Mouse (Mus musculus): ENCODE measurements around the gene Mov10. TPM values are rescaled to one million over a fixed set of nuclear protein-coding genes. Genes with fewer than 3 reads are reported as not detected.

Gene Mov10
- polyA plus RNA-seq, 2 experiments, result 8.3 to 16.3 TPM

DNA sequence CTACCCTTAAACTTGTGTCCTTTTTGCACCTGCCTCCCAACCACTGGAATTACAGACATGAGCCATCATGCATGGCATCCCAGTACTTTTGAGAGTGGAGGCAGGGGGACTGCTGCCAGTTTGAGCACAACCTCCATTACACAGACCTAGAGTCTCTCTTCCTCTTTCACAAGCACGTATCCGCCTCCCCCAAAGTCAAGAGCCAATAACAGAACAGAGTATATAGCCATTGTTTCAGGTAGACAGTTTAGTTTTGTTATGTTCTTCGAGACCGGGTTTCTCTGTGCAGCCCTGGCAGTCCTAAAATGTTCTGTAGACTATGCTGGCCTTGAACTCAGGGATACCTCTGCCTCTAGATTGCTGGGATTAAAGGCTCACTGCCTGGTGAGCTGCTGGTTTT, 6.1 kb downstream of the Mov10 start:
- no peaks in the 10 kb centered on the region for H3K9me3 ChIP-seq (ENCODE audit: control insufficient read depth, low read length)
- H3K27me3 ChIP-seq (ENCODE audit: control insufficient read depth, insufficient read depth, low read length), result no peaks in the 10 kb centered on the region
- H3K4me2 ChIP-seq (ENCODE audit: low read depth), result no peak overlapping the region
- H3K27ac ChIP-seq, result no peak overlapping the region
- no peaks in the 10 kb centered on the region for H3K36me3 ChIP-seq (replicated peaks; ENCODE audit: control insufficient read depth, insufficient read depth, low read depth)
- WGBS (ENCODE audit: insufficient replicate concordance), result 75% methylated on average over 4 of the region's 4 CpGs
- no peak overlapping the region for H3K9ac ChIP-seq (replicated peaks)
- TF ChIP-seq CTCF (IDR thresholded peaks at IDR 0.05; ENCODE audit: low read depth) (no peak), EP300 (IDR thresholded peaks at IDR 0.05; ENCODE audit: low read depth) (no peak)
- no peak for ATAC-seq (ENCODE audit: insufficient read depth)
- no peak for DNase-seq (ENCODE audit: low read depth in 3 of 3, low spot score in 3 of 3)
- H3K4me1 ChIP-seq (replicated peaks; ENCODE audit: control insufficient read depth in 2 of 2, insufficient read depth in 2 of 2, low read length in 1 of 2), result peaks cover 0 to 2% of the 10 kb centered on the region in 2 experiments; a peak in 2 of 4 replicates
- no peak overlapping the region for H3K4me3 ChIP-seq (ENCODE audit: insufficient read depth in 1 of 2, low read depth in 2 of 2, low read length in 2 of 2)

DNA sequence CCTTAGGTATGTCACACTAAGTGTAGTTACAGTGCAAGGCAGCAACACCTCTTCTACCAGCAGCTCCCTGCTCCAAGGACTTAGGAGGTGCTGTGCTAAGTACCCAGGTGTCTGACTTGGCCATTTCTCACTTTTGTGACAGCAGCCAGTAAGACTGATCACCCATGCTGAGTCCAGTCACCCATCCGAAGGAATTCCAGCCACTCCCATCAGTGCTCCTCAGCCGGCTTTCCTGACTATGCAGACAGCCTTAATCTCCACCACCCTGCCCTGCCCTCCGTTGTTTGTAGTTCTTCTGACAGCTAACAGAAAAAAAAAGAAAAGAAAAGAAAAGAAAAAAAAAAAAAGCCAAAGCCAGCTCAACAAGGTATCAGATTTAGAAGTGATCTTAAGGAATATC, 6.6 kb downstream of the Mov10 start:
- no peaks in the 10 kb centered on the region for H3K9me3 ChIP-seq (ENCODE audit: control insufficient read depth, low read length)
- ATAC-seq (ENCODE audit: insufficient read depth) (no peak), DNase-seq (ENCODE audit: low read depth in 3 of 3, low spot score in 3 of 3) (no peak)
- no peak overlapping the region for H3K4me3 ChIP-seq (ENCODE audit: insufficient read depth in 1 of 2, low read depth in 2 of 2, low read length in 2 of 2)
- H3K4me2 ChIP-seq (ENCODE audit: low read depth), result no peak overlapping the region
- H3K27ac ChIP-seq, result no peak overlapping the region
- no peaks in the 10 kb centered on the region; a peak in 2 of 4 replicates for H3K4me1 ChIP-seq (replicated peaks; ENCODE audit: control insufficient read depth in 2 of 2, insufficient read depth in 2 of 2, low read length in 1 of 2)
- no peaks in the 10 kb centered on the region for H3K36me3 ChIP-seq (replicated peaks; ENCODE audit: control insufficient read depth, insufficient read depth, low read depth)
- no peak overlapping the region for H3K9ac ChIP-seq (replicated peaks)
- no peaks in the 10 kb centered on the region for H3K27me3 ChIP-seq (ENCODE audit: control insufficient read depth, insufficient read depth, low read length)
- TF ChIP-seq EP300 (IDR thresholded peaks at IDR 0.05; ENCODE audit: low read depth) (no peak), CTCF (IDR thresholded peaks at IDR 0.05; ENCODE audit: low read depth) (no peak)
- 60% methylated on average over 3 of the region's 3 CpGs for WGBS (ENCODE audit: insufficient replicate concordance)

DNA sequence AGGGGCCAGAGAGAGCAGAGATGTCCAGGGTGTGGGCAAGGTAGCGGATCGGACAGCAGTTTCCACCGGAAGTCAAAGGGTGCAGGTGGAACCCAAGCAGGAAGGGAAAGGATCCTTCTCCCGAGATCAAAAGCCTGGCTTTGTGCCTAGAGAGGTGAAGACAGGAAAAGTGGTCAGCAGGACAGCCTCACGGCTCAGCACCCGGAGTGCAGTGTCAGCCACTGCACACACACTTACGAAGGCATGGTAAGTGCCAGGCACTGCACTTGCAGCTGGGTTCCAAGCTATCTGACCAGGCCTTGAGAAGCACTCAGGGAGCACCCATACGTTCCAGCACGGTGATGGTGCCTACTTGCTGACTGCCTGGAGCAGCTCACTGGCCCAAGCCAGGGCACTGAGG, 12.8 kb downstream of the Mov10 start:
- Histone ChIP-seq H3K9me3 (ENCODE audit: control insufficient read depth, low read length) (no peaks in the 10 kb centered on the region), H3K36me3 (replicated peaks; ENCODE audit: control insufficient read depth, insufficient read depth, low read depth) (no peaks in the 10 kb centered on the region), H3K4me2 (ENCODE audit: low read depth) (no peak overlapping the region), H3K9ac (replicated peaks) (no peak overlapping the region), H3K4me1 (replicated peaks; ENCODE audit: control insufficient read depth in 2 of 2, insufficient read depth in 2 of 2, low read length in 1 of 2) (no peaks in the 10 kb centered on the region), H3K4me3 (ENCODE audit: insufficient read depth in 1 of 2, low read depth in 2 of 2, low read length in 2 of 2) (no peak overlapping the region), H3K27me3 (ENCODE audit: control insufficient read depth, insufficient read depth, low read length) (no peaks in the 10 kb centered on the region), H3K27ac (no peak overlapping the region)
- no peak for TF ChIP-seq EP300 (IDR thresholded peaks at IDR 0.05; ENCODE audit: low read depth)
- TF ChIP-seq CTCF (IDR thresholded peaks at IDR 0.05; ENCODE audit: low read depth), result no peak
- ATAC-seq (ENCODE audit: insufficient read depth) (no peak; the same call in 1 of the 2 replicates), DNase-seq (ENCODE audit: low read depth in 3 of 3, low spot score in 3 of 3) (no peak)
- WGBS (ENCODE audit: insufficient replicate concordance), result 73% methylated on average over 9 of the region's 9 CpGs

DNA sequence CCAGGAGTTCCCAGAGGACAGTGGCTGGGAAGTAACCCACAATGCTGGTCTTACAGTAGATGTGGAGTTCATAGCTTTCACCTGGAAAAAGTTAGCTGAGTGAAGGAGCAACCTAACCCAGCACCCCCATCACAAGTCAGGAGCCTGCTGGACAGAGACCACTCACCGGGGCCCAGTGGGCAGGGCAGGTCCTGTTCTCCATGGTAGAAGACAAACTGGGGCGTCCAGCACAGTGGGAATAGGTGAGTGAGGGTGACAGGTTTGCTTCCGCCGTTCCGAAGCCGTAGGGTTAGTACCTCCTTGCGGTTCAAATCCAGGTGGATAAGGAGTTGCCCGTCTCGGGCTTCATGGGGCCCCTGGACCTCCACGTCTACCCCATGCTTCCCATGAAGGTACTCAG, 14.1 kb downstream of the Mov10 start:
- ATAC-seq (ENCODE audit: insufficient read depth) (no peak), DNase-seq (ENCODE audit: low read depth in 3 of 3, low spot score in 3 of 3) (no peak)
- 84% methylated on average over 10 of the region's 10 CpGs for WGBS (ENCODE audit: insufficient replicate concordance)
- Histone ChIP-seq H3K4me1 (replicated peaks; ENCODE audit: control insufficient read depth in 2 of 2, insufficient read depth in 2 of 2, low read length in 1 of 2) (no peaks in the 10 kb centered on the region), H3K36me3 (replicated peaks; ENCODE audit: control insufficient read depth, insufficient read depth, low read depth) (no peaks in the 10 kb centered on the region), H3K9ac (replicated peaks) (no peak overlapping the region), H3K27me3 (ENCODE audit: control insufficient read depth, insufficient read depth, low read length) (no peaks in the 10 kb centered on the region), H3K4me2 (ENCODE audit: low read depth) (no peak overlapping the region), H3K27ac (no peak overlapping the region), H3K4me3 (ENCODE audit: insufficient read depth in 1 of 2, low read depth in 2 of 2, low read length in 2 of 2) (no peak overlapping the region), H3K9me3 (ENCODE audit: control insufficient read depth, low read length) (no peaks in the 10 kb centered on the region)
- TF ChIP-seq CTCF (IDR thresholded peaks at IDR 0.05; ENCODE audit: low read depth), result no peak
- no peak for TF ChIP-seq EP300 (IDR thresholded peaks at IDR 0.05; ENCODE audit: low read depth)

DNA sequence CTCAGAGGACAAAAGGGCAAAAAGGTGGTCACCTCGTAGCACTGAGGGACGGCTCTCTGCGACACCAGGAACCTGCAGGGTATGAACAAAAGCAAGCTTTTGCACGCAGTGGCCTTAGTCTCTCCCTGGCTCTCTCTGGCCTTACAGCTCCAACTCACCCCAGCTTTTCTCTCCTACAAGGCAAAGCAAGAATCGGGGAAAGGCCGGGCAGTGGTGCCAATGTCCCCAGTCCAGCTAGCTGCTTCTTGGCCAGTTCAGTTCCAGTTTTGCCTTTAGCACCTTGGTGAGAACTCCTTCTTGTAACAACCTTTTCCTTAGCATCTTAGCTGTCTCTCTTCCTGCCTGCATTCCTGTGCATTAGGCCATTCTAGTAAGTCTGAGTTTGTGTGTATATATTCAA, 16.9 kb downstream of the Mov10 start:
- no peak for DNase-seq (ENCODE audit: low read depth in 3 of 3, low spot score in 3 of 3)
- 74% methylated on average over 6 of the region's 6 CpGs for WGBS (ENCODE audit: insufficient replicate concordance)
- no peaks in the 10 kb centered on the region for H3K36me3 ChIP-seq (replicated peaks; ENCODE audit: control insufficient read depth, insufficient read depth, low read depth)
- no peak overlapping the region for H3K27ac ChIP-seq
- no peaks in the 10 kb centered on the region for H3K9me3 ChIP-seq (ENCODE audit: control insufficient read depth, low read length)
- H3K9ac ChIP-seq (replicated peaks), result no peak overlapping the region
- H3K4me3 ChIP-seq (ENCODE audit: insufficient read depth in 1 of 2, low read depth in 2 of 2, low read length in 2 of 2), result no peak overlapping the region
- no peaks in the 10 kb centered on the region for H3K27me3 ChIP-seq (ENCODE audit: control insufficient read depth, insufficient read depth, low read length)
- ATAC-seq (ENCODE audit: insufficient read depth), result no peak
- no peaks in the 10 kb centered on the region for H3K4me1 ChIP-seq (replicated peaks; ENCODE audit: control insufficient read depth in 2 of 2, insufficient read depth in 2 of 2, low read length in 1 of 2)
- no peak overlapping the region for H3K4me2 ChIP-seq (ENCODE audit: low read depth)
- TF ChIP-seq CTCF (IDR thresholded peaks at IDR 0.05; ENCODE audit: low read depth), result no peak
- TF ChIP-seq EP300 (IDR thresholded peaks at IDR 0.05; ENCODE audit: low read depth), result no peak
